Mouse (Mus musculus) neural tube, postnatal 0 days (tissue): Measurements from ENCODE around the gene Unk. TPM values are rescaled to one million over a fixed set of nuclear protein-coding genes. Genes with fewer than 3 reads are reported as not detected.

Source experiments
- polyA plus RNA-seq: library from polyadenylated mRNA; unstranded; fragments of >200 nt; fragmentation: Nextera tagmentation; extraction: Ambion mirVana; gene quantifications from 2 replicates; pipeline ENCODE4 v1.2.1, GENCODE M21; 2015

Gene Unk
- 22.2 and 24.0 TPM in 2 replicates for polyA plus RNA-seq

GRCm38 (mm10) chr11:116030088-116030897, at the start of gene Unk:
Gene Unk, plus strand, starts transcription at chr11:116030322.

GRCm38 (mm10) chr11:116012262-116012947, 17.7 kb upstream of the Unk start, which contains the start of gene Galk1:
Gene Galk1, minus strand, starts transcription at chr11:116012719.

GRCm38 (mm10) chr11:116027756-116028155, 2.4 kb upstream of the Unk start, which contains the start of gene H3f3b:
Gene H3f3b, minus strand, starts transcription at chr11:116027962.

GRCm38 (mm10) chr11:116077446-116078204, 47.5 kb downstream of the Unk start, which contains the start of gene Unc13d:
Gene Unc13d, minus strand, starts transcription at chr11:116077961.

GRCm38 (mm10) chr11:116086258-116087193, 56.4 kb downstream of the Unk start, which contains the start of gene Wbp2:
Gene Wbp2, minus strand, starts transcription at chr11:116086995.

Other genes with a start within 250 kb of the Unk start
- 10.1 and 10.3 TPM in 2 replicates for gene Caskin2, start 216.7 kb upstream of the Unk start, polyA plus RNA-seq
- 18.9 and 21.3 TPM in 2 replicates for gene Tsen54, start 215.6 kb upstream of the Unk start, polyA plus RNA-seq
- gene Llgl2, start 206.3 kb upstream of the Unk start, polyA plus RNA-seq = 0.79 and 0.93 TPM in 2 replicates
- 0.15 and 0.46 TPM in 2 replicates for gene Myo15b, start 171.9 kb upstream of the Unk start, polyA plus RNA-seq
- gene Smim5, start 130.4 kb upstream of the Unk start, polyA plus RNA-seq = 2.6 and 4.5 TPM in 2 replicates
- 0.24 and 0.79 TPM in 2 replicates for gene Smim6, start 118.3 kb upstream of the Unk start, polyA plus RNA-seq
- 36.7 and 40.3 TPM in 2 replicates for gene Sap30bp, start 97.0 kb upstream of the Unk start, polyA plus RNA-seq
- gene Recql5, start 96.8 kb upstream of the Unk start, polyA plus RNA-seq = 10.4 and 12.7 TPM in 2 replicates
- 3.0 and 3.2 TPM in 2 replicates for gene Itgb4, start 55.6 kb upstream of the Unk start, polyA plus RNA-seq
- 56.4 and 56.8 TPM in 2 replicates for gene Galk1, start 17.6 kb upstream of the Unk start, polyA plus RNA-seq
- 1,032 and 1,124 TPM in 2 replicates for gene H3f3b, start 2.4 kb upstream of the Unk start, polyA plus RNA-seq
- gene Unc13d, start 47.6 kb downstream of the Unk start, polyA plus RNA-seq = 1.1 and 1.3 TPM in 2 replicates
- gene Wbp2, start 56.7 kb downstream of the Unk start, polyA plus RNA-seq = 202 and 232 TPM in 2 replicates
- gene Trim47, start 96.9 kb downstream of the Unk start, polyA plus RNA-seq = 13.7 and 14.9 TPM in 2 replicates
- gene Trim65, start 100.8 kb downstream of the Unk start, polyA plus RNA-seq = 3.1 and 3.7 TPM in 2 replicates
- gene Mrpl38, start 108.5 kb downstream of the Unk start, polyA plus RNA-seq = 79.1 and 86.5 TPM in 2 replicates
- gene Fbf1, start 137.8 kb downstream of the Unk start, polyA plus RNA-seq = 25.2 and 31.7 TPM in 2 replicates
- gene Ten1, start 168.5 kb downstream of the Unk start, polyA plus RNA-seq = 56.7 and 57.3 TPM in 2 replicates
- 63.3 and 67.6 TPM in 2 replicates for gene Acox1, start 168.7 kb downstream of the Unk start, polyA plus RNA-seq
- 2.0 and 2.2 TPM in 2 replicates for gene Evpl, start 207.8 kb downstream of the Unk start, polyA plus RNA-seq
- gene Srp68, start 243.9 kb downstream of the Unk start, polyA plus RNA-seq = 51.9 and 55.5 TPM in 2 replicates